Mouse (Mus musculus) heart, postnatal 0 days (tissue): Measurements from ENCODE around the gene Prkd1. TPM values are rescaled to one million over a fixed set of nuclear protein-coding genes. Genes with fewer than 3 reads are reported as not detected.

Experiments used
- ATAC-seq: fragments of 200-750 bp; cut with Nextera tagmentation; 2 replicates; pipeline ENCODE4 v1.8.0; 2017; ENCODE audit warnings: low read depth, moderate number of reproducible peaks, moderate library complexity; ENCODE audit not compliant: insufficient read depth
- DNase-seq: peaks from one replicate; pipeline ENCODE4 v3.0.0-alpha.2; 2016; ENCODE audit warnings: low spot score
- H3K27ac ChIP-seq: fragments of 300-500 bp; sonication (generic); 2 replicates; pipeline ENCODE4 v1.5.1; 2014; ENCODE audit warnings: low read depth, mild to moderate bottlenecking
- H3K27me3 ChIP-seq: fragments of 300-500 bp; sonication (generic); 2 replicates; pipeline ENCODE4 v1.6.1; 2014; ENCODE audit warnings: low read length, mixed read lengths; ENCODE audit not compliant: control insufficient read depth, insufficient read depth
- H3K36me3 ChIP-seq: fragments of 300-500 bp; sonication (generic); replicated peaks from 2 replicates; pipeline ENCODE4 v1.6.1; 2014; ENCODE audit warnings: low read length, mixed read lengths; ENCODE audit not compliant: control insufficient read depth, insufficient read depth
- H3K4me1 ChIP-seq: fragments of 300-500 bp; sonication (generic); 2 replicates; pipeline ENCODE4 v1.6.1; 2014; ENCODE audit warnings: antibody characterized with exemption; ENCODE audit not compliant: control insufficient read depth, insufficient read depth
- H3K4me2 ChIP-seq: fragments of 300-500 bp; sonication (generic); 2 replicates; pipeline ENCODE4 v1.6.1; 2014; ENCODE audit warnings: low read depth, mild to moderate bottlenecking, low read length, moderate library complexity
- H3K4me3 ChIP-seq: fragments of 300-500 bp; sonication (generic); 2 replicates; pipeline ENCODE4 v1.5.1; 2014; ENCODE audit warnings: low read depth, low read length
- H3K9ac ChIP-seq: fragments of 300-500 bp; sonication (generic); replicated peaks from 2 replicates; pipeline ENCODE4 v1.6.1; 2014; ENCODE audit warnings: low read depth, low read length, mixed read lengths
- H3K9me3 ChIP-seq: fragments of 300-500 bp; sonication (generic); replicated peaks from 2 replicates; pipeline ENCODE4 v1.6.1; 2016; ENCODE audit warnings: low read length; ENCODE audit not compliant: control insufficient read depth
- CTCF ChIP-seq: IDR thresholded peaks from 2 replicates; pipeline ENCODE4 v1.5.1; 2016; ENCODE audit warnings: antibody characterized with exemption, control low read depth, low read depth
- EP300 ChIP-seq: IDR thresholded peaks from 2 replicates; pipeline ENCODE4 v1.6.1; 2016; ENCODE audit warnings: antibody characterized with exemption, low read depth
- WGBS: fragments of 180-500 bp; shearing (Covaris S2); extraction: QIAGEN DNeasy Blood & Tissue Kit; methylation state at CpG from one replicate; pipeline ENCODE4 v1.1.7; 2014; 5-methylcytosine and 5-hydroxymethylcytosine counted together
- polyA plus RNA-seq: library from polyadenylated mRNA; unstranded; fragments of >200 nt; fragmentation: Nextera tagmentation; extraction: Ambion mirVana; gene quantifications from 2 replicates; pipeline ENCODE4 v1.2.1, GENCODE M21; 2015
- total RNA-seq: library from RNA; depleted of rRNA; stranded (reverse); fragments of >200 nt; gene quantifications from 2 replicates; pipeline ENCODE4 v1.2.3, GENCODE M21; 2014; ENCODE audit warnings: low replicate concordance

Prkd1 gene
- total and polyA plus RNA-seq, 2 experiments from 2014 or later: 2.8 to 8.7 TPM

GRCm38 (mm10) chr12:50292834-50293233 lies 356.1 kb downstream of the Prkd1 start:
- Histone ChIP-seq H3K27me3 (no peaks in the 10 kb centered on the region), H3K36me3 (no peaks in the 10 kb centered on the region), H3K4me1 (no peaks in the 10 kb centered on the region), H3K9ac (no peak overlapping the region), H3K9me3 (no peaks in the 10 kb centered on the region), H3K27ac (no peak overlapping the region), H3K4me2 (no peak overlapping the region), H3K4me3 (no peak overlapping the region)
- TF ChIP-seq EP300 (no peak), CTCF (no peak)
- 49% methylated on average over 3 of the region's 3 CpGs for WGBS
- no peak for DNase-seq
- no peak for ATAC-seq
